Mouse (Mus musculus) G1E (cell line): ENCODE data around the gene Gm13695. TPM values are rescaled to one million over a fixed set of nuclear protein-coding genes. Genes with fewer than 3 reads are reported as not detected.

Experiments used
- ATAC-seq: 2 replicates; pipeline ENCODE4 v1.8.0; 2016; ENCODE audit warnings: mild to moderate bottlenecking; ENCODE audit not compliant: insufficient number of reproducible peaks, poor library complexity, low FRiP score, severe bottlenecking; ENCODE audit errors: extremely low read depth
- DNase-seq: peaks from one replicate; pipeline ENCODE4 v3.0.0; 2012; ENCODE audit warnings: low spot score
- H3K27me3 ChIP-seq: 2 replicates; pipeline ENCODE4 v1.6.1; 2012; ENCODE audit warnings: mild to moderate bottlenecking, low read length, inconsistent platforms; ENCODE audit not compliant: insufficient read depth
- H3K36me3 ChIP-seq: replicated peaks from 2 replicates; pipeline ENCODE3; 2012; ENCODE audit warnings: mild to moderate bottlenecking, inconsistent platforms
- H3K4me1 ChIP-seq: 2 replicates; pipeline ENCODE4 v1.6.1; 2012; ENCODE audit warnings: low read depth, low read length, inconsistent platforms, mixed read lengths; ENCODE audit not compliant: insufficient read depth
- H3K4me3 ChIP-seq: 2 replicates; pipeline ENCODE4 v1.5.1; 2012; ENCODE audit warnings: low read depth, mild to moderate bottlenecking, inconsistent platforms, low read length, moderate library complexity, mixed read lengths
- H3K9me3 ChIP-seq: replicated peaks from 2 replicates; pipeline ENCODE4 v1.6.1; 2012; ENCODE audit warnings: inconsistent platforms
- CTCF ChIP-seq: IDR thresholded peaks from 2 replicates; pipeline ENCODE4 v1.5.1; 2012; ENCODE audit warnings: low read depth, low read length, inconsistent platforms, mixed read lengths
- GATA1 ChIP-seq: IDR thresholded peaks from 2 replicates; pipeline ENCODE4 v1.6.1; 2012; ENCODE audit warnings: borderline replicate concordance, low read length, inconsistent platforms, mixed read lengths
- GATA2 ChIP-seq: IDR thresholded peaks from 2 replicates; pipeline ENCODE4 v1.6.1; 2012; ENCODE audit warnings: low read depth, low read length, inconsistent platforms, borderline replicate concordance
- POLR2AphosphoS5 ChIP-seq: IDR thresholded peaks from 2 replicates; pipeline ENCODE4 v1.6.1; 2012; ENCODE audit warnings: low read depth, low read length, inconsistent platforms; ENCODE audit not compliant: insufficient replicate concordance
- TAL1 ChIP-seq: conservative IDR thresholded peaks from 2 replicates; pipeline ENCODE4 v1.6.1; 2012; ENCODE audit warnings: low read depth, low read length, inconsistent platforms, mixed read lengths
- polyA plus RNA-seq: library from polyadenylated mRNA; stranded (reverse); fragments of >175 nt; gene quantifications from 2 replicates; pipeline ENCODE4 v1.2.3, GENCODE M21; 2012
- total RNA-seq, 2 experiments: library from RNA; stranded (forward) in 1 of 2; stranded (reverse) in 1 of 2; fragments of 200-1000 nt in 1 of 2; fragments of >200 nt in 1 of 2; fragmentation: Nextera tagmentation in 1 of 2; gene quantifications; 2 replicates each; pipeline ENCODE4 v1.2.3; 2014 to 2017

Gm13695 gene
- total and polyA plus RNA-seq, 3 experiments, result not detected

- no peak overlapping the region; the same call in 1 of the 2 replicates for H3K4me3 ChIP-seq
- no peaks in the 10 kb centered on the region for H3K9me3 ChIP-seq
- ATAC-seq (no peak), DNase-seq (no peak)
- H3K27me3 ChIP-seq, result no peaks in the 10 kb centered on the region
- no peak for TF ChIP-seq TAL1
- no peak for TF ChIP-seq CTCF
- no peak for TF ChIP-seq GATA1
- no peak for TF ChIP-seq GATA2
- no peak for TF ChIP-seq POLR2AphosphoS5
- peaks cover 65% of the 10 kb centered on the region for H3K4me1 ChIP-seq
- no peaks in the 10 kb centered on the region for H3K36me3 ChIP-seq
These were observed 51.2 kb downstream of the Gm13695 start for GRCm38 (mm10) chr2:84018330-84018729.

Other genes with a start within 250 kb of the Gm13695 start
- 26.0 and 27.8 TPM in 2 replicates for gene Itgav, start 242.9 kb upstream of the Gm13695 start, total RNA-seq (2014; fragmentation: Nextera tagmentation)
- 17.5 and 18.0 TPM in 2 replicates for gene Itgav, start 242.9 kb upstream of the Gm13695 start, total RNA-seq (2017)
- 19.8 and 24.1 TPM in 2 replicates for gene Itgav, start 242.9 kb upstream of the Gm13695 start, polyA plus RNA-seq
- gene Fam171b, start 154.7 kb upstream of the Gm13695 start, total RNA-seq (2014; fragmentation: Nextera tagmentation), result not detected in 2 replicates
- under 0.01 and 1.0 TPM in 2 replicates for gene Fam171b, start 154.7 kb upstream of the Gm13695 start, total RNA-seq (2017)
- not detected in 2 replicates for gene Fam171b, start 154.7 kb upstream of the Gm13695 start, polyA plus RNA-seq
- gene Zswim2, start 26.1 kb upstream of the Gm13695 start, total RNA-seq (2014; fragmentation: Nextera tagmentation), result not detected in 2 replicates
- gene Zswim2, start 26.1 kb upstream of the Gm13695 start, total RNA-seq (2017), result 0.06 TPM in 1 of 2 replicates, not detected in the other
- not detected in 2 replicates for gene Zswim2, start 26.1 kb upstream of the Gm13695 start, polyA plus RNA-seq
- not detected in 2 replicates for gene Gm13698, start 11.6 kb upstream of the Gm13695 start, total RNA-seq (2014; fragmentation: Nextera tagmentation)
- 0.17 and 0.27 TPM in 2 replicates for gene Gm13698, start 11.6 kb upstream of the Gm13695 start, total RNA-seq (2017)
- not detected in 2 replicates for gene Gm13698, start 11.6 kb upstream of the Gm13695 start, polyA plus RNA-seq
- not detected in 2 replicates for gene Gm13693, start 5.8 kb upstream of the Gm13695 start, total RNA-seq (2014; fragmentation: Nextera tagmentation)
- gene Gm13693, start 5.8 kb upstream of the Gm13695 start, total RNA-seq (2017), result 0.17 and 0.27 TPM in 2 replicates
- gene Gm13693, start 5.8 kb upstream of the Gm13695 start, polyA plus RNA-seq, result not detected in 2 replicates
- gene Gm13696, start 5.8 kb downstream of the Gm13695 start, total RNA-seq (2014; fragmentation: Nextera tagmentation), result not detected in 2 replicates
- 0.17 and 0.27 TPM in 2 replicates for gene Gm13696, start 5.8 kb downstream of the Gm13695 start, total RNA-seq (2017)
- gene Gm13696, start 5.8 kb downstream of the Gm13695 start, polyA plus RNA-seq, result not detected in 2 replicates
- not detected in 2 replicates for gene Gm13694, start 11.6 kb downstream of the Gm13695 start, total RNA-seq (2014; fragmentation: Nextera tagmentation)
- 0.17 and 0.27 TPM in 2 replicates for gene Gm13694, start 11.6 kb downstream of the Gm13695 start, total RNA-seq (2017)
- not detected in 2 replicates for gene Gm13694, start 11.6 kb downstream of the Gm13695 start, polyA plus RNA-seq
- gene Gm13697, start 17.4 kb downstream of the Gm13695 start, total RNA-seq (2014; fragmentation: Nextera tagmentation), result not detected in 2 replicates
- 0.17 and 0.27 TPM in 2 replicates for gene Gm13697, start 17.4 kb downstream of the Gm13695 start, total RNA-seq (2017)
- gene Gm13697, start 17.4 kb downstream of the Gm13695 start, polyA plus RNA-seq, result not detected in 2 replicates
- not detected in 2 replicates for gene Gm13691, start 23.2 kb downstream of the Gm13695 start, total RNA-seq (2014; fragmentation: Nextera tagmentation)
- gene Gm13691, start 23.2 kb downstream of the Gm13695 start, total RNA-seq (2017), result 0.17 and 0.22 TPM in 2 replicates
- gene Gm13691, start 23.2 kb downstream of the Gm13695 start, polyA plus RNA-seq, result not detected in 2 replicates